Mouse (Mus musculus) thymus, postnatal 14 days (tissue): ENCODE results near the gene Ablim2.

ENCODE experiments used
- DNase-seq: peaks from one replicate; pipeline ENCODE4 v3.0.0; 2021

Gene Ablim2

DNA sequence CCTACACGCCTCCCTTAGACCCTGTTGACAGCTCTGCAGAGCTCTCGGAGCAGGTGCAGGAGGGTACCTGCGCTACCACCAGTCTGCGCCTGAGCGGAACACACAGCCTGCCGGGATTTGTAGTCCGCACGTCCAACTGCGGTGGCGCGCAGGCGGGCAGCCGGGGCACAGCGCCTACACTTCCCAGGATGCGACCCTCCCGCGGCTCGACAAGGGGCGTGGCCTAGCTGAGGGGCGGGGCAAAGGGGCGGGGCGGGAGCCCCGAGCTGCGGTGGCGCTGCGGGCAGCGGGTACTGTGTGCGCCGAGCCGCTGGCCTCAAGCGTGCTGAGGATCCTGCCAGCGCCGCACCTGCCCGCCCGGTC is at the start of gene Ablim2:
Gene Ablim2 (plus strand): TSS at position 242 of the 363 bp plus-strand sequence.
- peak; percentile 95 for DNase-seq

DNA sequence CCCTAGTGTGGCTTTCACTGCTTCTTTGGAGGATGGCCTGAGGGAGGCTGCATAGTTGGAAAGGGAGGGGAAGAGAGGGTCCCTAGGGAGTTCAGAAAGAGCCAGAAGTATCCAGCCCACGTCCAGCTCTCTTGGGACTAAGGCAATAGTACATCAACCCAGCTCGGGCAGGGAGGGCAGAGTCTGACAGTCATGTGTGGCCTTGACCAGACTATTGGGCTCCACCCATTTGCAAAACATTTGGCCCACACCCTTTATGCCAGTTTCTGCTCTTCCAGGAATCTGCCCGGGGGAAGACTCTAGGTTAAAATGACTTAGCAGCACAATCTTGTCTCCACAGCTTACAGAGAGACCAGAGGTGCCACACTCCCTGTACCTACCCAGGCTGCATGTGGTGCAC is 47.2 kb upstream of the Ablim2 start:
- no peak for DNase-seq

DNA sequence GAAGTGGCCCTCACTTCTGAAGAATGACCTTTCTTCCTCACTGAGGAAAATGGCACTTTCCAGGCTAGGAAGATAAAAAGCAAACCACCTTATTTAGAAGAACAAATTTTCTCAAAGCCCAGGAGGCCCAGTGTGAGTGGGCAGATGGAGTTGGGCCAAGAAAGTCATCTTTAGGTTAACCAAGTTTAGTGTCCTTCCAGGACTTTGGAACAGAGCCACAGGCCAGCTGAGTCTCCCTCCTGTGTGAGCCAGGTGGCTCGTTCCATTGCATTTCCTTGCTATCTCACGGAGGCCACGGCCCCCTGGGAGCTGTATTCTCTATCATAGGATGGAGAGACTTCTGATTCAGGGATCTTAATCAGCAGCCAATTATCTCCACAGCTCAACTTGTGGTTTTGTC is 46.7 kb upstream of the Ablim2 start:
- DNase-seq, result no peak

DNA sequence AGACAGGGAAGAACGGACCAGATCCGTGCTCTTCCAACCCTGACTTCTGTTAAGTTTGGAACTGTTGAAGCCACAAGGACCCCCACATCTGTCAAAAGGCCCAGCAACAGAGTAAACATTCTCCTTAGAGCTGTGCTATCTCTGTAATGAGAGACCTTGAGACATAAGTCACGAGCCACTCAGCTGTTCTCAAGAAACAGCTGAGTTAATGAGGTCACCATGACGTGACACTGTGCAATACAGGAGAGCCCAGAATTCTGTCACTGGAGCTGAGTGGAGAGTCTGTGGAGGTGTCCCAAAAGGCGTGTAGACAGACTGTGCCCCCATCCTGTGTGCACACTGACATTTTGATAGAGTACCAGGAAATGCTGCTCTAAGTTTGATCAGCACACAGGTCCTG is 45.2 kb upstream of the Ablim2 start:
- DNase-seq, result no peak

DNA sequence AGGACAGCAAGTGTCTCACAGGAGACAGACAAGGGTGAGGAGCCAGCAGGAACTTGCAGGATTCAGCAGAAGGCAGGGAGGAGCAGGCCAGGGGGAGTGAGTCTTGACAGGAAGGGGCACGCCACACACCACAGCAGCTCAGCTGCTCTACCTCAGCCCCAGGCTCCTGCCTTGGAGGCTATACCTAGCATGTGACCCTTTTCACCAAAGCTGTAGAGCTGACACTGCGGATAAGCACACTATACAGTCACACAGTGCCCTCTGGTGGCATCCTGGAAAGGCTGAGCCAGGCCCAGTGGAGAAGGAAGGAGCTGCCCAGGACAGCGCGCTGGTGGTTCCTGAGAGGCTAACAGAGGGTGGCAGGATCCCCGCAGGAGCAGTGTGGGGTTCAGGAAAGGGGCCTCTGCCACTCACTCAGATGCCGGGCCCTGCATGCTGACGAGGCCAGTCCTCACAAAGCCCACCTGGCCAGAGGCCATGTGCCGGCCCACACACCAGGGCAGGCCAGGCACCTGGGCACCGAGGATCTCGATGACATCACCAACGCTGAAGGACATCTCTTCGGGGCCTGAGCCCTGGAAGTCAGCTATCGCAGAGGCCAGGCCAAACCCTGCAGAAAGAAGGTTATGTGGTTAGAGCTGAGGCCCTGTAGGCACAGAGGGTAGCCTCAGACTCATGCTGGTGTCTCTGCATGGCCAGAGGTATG is 43.9 kb upstream of the Ablim2 start:
- DNase-seq, result peak; percentile 60

DNA sequence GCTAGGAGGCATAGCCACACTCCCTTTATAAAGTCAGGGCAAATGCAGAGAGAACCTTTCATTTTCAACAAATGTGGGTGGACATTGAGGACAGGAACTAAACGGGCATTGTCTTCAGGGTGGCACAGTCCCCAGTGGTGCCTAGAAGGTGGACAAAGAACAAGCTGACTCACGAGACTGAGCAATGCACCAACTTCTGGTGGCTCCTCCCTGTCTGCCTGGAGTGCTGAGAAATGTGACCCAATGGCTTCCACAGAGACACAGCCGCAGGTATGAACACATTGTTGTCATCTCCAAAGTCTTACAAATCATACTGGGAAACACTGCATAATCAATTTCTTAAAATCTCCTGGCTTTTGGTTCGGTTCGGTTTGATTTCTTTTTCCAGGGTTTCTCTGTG is 40.2 kb upstream of the Ablim2 start:
- no peak for DNase-seq

DNA sequence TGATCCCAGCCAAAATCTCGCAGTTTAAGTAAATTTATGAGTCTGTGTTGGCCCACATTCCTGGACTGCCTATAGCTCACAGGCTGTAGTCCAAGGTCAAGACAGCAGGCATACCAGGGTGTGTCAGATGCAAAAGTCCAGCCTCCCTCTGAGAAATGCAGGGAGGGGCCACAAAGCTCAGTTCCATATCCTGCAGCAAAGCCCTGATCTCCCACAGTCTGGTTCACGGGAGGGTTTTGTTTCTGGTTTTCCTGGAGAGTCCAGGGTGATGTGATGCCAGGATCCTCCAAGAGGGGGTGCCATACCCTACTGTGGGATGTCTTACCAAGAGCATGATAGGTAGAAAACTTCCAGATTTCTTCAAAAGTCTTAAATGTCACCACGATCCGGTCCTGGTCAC is 39.7 kb upstream of the Ablim2 start:
- DNase-seq, result peak; percentile 18

DNA sequence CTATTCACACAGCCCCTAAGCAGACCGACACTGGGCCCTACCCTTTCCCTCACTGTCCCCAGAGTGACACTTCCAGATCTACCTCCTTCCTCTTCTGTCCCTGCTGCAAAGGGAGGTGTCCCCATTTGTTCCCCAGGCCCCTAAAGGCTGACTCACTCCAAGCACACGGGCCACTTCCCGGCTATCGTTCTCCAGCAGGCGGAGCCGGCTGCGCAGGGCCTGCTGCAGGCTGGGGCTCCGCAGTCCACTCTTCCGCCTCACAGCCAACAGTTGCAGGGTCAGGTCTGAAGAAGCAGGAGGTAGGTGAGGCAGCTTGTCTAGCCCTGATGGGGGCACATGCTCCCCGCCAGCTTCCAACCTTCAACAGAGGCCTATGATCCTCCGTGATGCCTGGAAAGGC is 38.9 kb upstream of the Ablim2 start:
- no peak for DNase-seq

DNA sequence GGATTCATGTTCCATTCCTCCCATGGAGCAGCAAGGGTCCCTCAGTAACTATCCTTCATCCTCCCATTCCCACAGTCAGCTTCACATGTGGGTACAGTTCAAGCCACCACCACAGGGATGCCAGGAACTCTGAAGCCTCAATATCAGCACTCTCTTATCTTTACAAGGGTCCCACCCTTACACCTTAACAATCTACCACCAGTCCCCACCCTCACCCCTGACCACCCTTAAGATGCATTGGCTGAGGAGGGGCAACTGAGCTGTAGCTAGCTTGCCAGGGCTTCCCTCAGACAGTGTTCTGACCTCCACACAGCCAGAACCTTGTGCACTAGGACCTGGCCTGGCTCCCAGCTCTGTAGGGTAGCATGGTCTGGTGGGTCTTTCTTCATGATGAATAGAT is 38.3 kb upstream of the Ablim2 start:
- DNase-seq, result no peak

DNA sequence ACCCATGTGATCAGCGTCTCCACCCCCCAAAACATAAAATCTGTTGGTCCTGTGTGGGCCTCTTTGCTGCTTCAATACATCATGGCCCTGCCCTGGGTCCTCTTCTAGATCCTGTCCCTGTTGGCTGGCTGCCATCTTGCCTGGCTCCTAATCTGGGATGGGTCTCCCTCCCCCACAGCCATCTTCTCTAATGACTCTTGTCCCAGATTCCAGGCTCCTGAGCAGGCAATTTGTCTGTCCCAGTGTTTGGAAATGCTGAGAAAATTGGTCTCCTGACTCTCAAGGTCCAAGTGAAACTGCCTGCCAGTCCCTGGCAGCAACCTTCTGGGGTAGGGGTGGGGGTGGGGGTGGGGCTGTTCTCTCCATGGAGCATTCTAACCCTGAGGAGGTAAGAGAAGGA is 37.8 kb upstream of the Ablim2 start:
- DNase-seq, result no peak

DNA sequence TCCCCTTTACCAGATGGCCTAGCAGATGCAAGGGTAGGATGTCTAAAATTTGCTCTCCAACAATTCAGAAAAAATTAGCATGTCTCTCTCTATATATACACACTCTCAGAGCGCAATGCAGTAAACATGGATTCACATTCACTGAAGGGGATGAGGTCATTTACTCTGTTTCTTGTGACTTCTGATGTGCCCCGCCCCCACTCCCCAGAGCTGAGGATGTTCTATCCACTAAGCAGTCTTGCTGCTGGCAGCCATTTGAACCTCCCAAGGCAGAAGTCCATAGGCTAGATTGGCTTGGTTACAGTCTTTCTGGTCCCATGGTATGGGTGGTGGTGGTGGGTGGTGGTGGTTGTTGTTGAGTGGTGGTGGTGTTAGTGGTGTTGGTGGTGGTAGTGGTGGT is 35.7 kb upstream of the Ablim2 start:
- no peak for DNase-seq

DNA sequence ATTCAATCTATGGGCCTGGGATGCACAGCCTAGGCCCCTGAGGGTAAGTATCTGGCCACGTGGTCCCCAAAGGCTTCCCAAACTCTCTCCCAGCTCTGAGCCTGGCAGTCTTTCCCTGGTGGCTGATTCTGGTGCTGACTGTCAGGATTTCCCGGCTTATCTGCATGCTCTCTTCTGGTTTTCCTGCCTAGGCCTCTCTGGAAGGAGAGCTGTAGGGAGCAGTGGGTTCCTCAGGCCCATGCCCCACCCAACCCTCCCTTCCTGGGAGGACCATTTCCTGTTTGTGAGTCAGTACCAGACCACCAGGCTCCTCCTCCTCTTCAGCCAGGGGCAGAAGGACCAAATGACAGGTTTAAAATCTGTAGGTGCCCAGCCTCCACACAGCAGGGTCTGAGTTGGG is 35.0 kb upstream of the Ablim2 start:
- no peak for DNase-seq

DNA sequence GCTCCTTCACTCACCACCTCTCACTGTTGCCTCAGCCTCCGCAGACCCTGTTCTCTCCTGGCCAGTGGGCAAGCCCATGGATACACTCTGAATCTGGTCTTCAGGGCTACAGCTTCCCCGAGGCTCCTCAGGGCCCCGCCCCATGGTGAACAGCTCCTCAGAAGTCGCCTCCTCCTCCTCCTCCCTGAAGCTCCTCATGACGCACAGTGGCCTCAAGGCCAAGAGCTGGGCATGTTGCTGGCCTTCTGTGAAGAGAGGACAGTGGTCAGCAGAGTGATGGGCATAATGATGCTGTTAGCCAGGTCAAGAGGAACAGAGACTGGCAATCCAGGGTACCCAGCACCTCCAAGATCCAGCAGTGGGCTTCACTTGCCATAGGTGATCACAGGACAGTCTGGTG is 33.8 kb upstream of the Ablim2 start:
- DNase-seq, result no peak

DNA sequence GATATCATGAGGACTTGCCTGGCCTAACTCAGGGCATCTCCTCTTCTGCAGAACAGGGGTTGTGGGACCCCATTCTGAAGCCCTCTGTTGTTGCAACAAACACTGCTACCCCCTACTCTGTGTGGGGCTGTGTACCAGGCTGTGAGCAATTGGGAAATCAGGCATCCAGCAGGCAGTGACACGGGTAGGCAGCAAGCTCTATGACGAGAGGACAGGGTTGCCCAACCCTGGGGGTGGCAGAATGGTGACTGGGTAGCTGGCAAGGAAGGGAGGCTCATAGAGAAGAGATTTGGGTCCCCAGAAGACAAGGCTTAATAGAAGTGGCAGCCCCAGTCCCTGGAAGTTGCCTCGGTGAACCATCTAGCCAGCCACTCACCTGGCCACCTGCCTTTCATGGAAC is 31.8 kb upstream of the Ablim2 start:
- DNase-seq, result no peak

DNA sequence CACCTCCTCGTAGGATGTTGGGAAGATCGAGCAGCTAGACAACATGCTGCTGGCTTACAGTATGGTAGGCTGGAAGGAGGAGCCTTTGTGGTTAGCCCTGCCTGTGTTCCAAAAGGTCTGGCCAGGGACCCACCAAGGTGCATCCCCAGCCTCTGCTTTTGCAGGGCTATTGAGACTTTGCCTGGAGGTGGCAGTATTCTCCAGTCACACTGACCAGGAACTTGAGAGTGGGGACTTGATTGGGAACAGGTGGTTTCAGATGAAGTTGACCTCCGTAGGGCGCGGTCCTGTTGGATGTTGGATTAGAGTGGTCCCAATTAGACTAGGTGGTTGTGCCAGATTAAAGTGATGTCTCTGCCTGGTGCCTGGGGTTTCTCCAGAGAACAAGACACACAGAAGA is 30.2 kb upstream of the Ablim2 start:
- no peak for DNase-seq

DNA sequence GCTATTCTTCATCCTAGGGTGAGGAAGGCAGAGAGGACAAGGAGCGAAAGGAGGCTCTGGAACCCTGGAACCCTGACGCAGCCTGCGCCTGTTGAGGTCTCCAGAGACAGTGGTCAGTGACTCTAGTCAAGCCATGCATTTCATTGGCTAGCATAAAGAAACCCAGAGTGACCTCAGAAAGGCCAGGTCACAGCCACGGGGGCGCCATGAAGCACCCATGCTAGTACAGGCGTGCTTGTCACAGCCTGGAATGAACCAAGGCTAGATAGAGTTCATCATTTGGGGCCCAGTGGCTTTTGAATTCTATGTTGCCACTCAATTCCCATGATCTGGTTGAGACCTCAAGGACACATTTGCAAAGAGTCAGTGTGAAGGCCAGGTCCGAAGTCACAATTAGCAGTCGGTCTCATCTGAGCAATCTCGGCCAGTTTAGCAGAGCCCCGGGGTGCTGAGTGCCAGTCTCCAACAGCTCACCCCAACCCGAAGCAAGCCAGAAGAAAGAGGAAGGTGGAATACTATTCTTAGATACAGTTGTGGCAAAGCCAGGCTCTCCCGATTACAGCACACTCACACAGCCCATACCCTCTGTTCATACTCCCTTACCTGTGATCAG is 29.2 kb upstream of the Ablim2 start:
- DNase-seq, result no peak

DNA sequence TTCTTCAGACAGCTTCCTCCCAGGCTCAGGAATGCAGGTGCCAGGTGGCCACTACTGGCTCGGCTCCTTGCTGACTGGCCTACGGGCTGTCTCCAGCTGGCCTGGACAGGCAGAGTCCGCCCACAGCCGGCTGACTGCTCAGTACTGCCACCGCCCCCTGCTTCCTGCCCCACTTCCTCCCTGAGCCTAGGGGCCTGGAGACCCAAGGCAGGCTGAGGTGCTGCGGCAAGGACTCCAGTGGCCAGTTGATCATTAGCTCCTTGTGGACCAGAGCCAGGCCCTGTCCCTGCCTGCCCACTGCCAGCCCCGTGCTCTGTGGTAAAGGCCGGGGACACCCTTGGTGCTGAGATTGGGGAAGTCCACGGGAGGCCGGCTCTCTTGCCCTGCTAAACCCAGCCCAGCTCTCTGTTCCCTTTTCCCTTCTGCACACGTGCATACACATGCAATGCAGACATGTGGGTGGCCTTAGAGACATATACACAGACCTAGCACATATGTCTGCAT is 28.7 kb upstream of the Ablim2 start:
- DNase-seq, result peak; percentile 48

DNA sequence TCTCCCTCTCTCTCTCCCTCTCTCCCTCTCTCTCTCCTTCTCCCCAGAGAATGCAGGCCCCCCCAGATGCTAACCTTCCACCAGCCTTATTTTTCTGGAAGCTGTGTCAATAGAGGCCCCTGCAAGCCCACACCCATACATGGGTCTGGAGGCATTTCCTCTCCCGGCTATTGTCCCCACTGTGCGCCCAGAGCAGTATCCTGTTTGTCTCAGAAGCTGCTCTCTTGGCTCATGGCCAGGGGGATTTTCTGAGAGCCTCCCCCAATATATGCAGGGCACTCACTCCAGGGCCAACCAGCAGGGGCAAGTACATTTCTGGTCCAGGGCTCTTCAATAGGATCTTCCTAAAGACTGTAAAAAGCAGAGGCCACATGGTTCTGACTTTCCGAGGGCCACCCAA is 27.8 kb upstream of the Ablim2 start:
- DNase-seq, result no peak

DNA sequence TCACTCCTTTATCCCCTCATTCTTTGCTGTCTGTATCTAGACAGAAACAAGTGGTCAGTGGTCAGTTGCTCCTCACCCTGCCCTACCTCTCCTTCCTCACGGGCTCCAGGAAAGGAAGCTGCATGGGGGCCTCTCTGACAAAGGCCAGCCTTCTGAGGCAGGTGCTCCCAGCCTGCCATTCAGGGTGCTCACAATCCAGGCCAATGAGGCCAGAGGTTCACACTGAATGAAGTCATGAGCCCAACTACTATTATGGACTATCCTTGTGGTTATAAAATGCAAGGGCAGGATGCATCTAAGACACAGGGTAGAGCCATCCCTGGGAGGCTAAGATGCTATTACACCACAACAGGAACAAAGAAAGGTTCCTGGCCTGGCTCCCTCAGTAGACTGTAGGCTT is 27.1 kb upstream of the Ablim2 start:
- no peak for DNase-seq

DNA sequence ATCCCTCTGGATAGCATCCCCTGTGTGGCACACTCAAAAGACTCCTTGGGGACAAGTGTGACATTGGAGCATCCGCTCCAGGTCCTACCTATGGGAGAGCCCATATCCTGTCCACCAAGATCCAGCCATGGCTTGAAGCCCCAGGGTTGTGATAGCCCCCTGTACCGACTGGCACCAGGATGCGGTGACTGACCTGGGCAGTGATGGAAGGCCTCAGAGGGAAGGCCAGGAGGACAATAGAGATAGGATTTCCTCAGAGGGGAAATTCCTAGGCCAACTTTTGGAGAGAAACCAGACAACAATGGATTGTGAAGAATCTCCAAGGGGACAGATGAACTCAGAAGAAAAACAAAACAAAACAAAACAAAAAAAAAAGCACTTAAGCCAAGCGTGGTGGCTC is 26.7 kb upstream of the Ablim2 start:
- no peak for DNase-seq

DNA sequence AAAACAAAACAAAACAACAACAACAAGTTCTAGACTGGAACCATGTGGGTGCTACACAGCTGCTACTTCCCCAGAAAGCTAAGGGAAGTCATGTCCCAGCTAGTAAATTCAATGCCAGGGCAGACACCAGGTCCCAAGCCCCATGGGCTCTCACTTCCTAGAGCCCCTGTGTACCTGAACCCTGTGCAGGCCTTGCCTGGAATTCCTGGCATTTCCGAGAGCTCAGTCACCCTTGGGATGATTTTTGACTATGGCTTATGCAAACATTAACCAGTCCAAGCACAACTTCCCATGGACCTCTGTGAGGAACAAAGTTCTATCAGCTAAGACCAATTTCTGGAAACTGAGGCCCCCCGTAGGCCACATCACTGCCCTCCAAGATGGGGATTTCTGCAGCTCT is 24.2 kb upstream of the Ablim2 start:
- DNase-seq, result no peak

DNA sequence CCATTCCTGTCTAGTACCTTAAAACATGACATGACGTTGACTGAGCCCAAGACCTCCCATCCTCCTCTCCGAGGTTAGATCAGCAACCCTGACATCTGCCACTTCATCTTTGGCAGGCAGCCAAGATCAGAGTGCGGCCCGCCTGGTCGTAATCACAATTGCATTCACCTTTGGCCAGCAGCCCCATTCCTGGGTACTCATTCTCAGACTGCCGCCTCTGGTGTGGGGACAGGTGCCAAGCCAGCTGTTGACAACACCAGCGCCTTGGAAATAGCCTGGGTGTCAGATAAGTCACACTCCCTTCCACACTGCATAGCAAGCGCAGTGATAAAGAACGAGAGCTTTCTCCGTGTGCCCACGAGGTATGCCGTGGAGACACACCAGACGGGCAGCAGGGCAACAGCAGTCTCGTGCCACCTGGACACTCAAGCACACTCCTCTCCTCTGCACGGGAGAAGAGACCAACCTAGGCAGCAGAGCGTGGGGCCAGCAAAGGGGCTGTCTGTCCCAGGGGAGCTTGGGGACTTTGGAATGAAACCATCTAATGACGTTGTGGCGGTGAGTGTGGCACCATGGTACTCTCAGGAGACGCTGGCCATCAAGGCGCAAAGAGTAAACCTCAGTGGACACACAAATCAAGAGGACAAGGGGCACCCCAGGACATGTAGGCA is 20.3 kb upstream of the Ablim2 start:
- no peak for DNase-seq

DNA sequence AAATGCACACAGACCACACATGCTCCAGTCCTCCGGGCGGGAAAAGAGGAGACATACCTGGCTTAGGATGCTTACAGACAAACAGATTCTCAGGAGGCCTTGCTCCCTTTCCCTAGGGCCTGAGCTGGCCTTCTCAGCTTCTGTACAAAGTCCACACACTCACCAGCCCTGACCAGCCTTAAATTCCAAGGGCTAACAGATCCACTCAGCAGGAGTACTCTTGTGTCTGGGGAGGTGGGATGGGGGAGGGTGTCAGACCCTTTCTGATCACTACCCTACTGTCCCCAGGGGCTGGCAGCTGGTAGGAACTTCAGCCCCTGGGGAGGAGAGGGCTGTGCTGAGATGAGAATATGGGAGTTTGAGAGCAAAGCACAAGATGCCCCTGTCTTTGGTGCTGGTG is 18.7 kb upstream of the Ablim2 start:
- DNase-seq, result no peak

DNA sequence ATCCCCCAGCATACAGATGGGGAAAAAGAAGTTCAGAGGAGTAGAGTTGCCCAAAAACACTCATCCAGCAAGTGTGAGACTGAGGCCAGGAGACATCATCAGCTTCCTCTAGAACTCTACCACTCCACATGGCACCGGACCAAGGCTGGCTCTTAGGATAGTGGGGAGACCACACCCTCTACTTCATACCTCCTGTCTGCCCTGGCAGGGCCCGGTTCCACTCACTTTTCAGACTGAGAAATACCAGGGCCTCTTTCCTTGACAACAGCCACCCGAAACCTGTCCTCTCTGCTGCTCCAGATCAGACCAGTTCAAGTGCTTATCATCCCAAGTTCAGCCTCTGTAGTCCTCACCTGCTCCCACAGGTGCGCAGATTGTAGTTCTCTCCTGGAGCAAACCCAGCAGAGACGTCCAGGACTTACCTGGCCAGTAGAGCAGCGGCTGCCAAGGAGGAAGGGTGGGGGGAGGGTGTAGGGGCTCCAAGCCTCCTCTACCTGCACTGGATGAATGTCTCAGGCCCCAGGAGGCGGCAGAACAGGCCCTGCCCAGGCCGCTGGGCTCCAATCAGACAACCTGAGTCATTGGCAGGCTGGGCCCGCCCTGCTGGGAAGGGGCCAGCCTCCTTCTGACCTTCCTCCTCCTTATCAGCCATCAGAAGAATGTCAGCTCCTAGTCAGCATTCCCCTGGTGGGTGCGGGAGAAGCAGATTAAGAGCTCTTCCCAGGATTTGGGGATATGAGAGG is 18.0 kb upstream of the Ablim2 start, which contains the start of gene Sh3tc1:
Gene Sh3tc1 (minus strand): TSS at position 452 of the 743 bp plus-strand sequence.
- no peak for DNase-seq
